Mouse (Mus musculus) lung, postnatal 36 days (tissue): Measurements from ENCODE around the gene Gm20869.
"Not testable (repeated sequence)": the region's sequence is repeated elsewhere in the genome, so short reads cannot be mapped to it uniquely, and the experiment has no call there.

Experiments
- DNase-seq: peaks from one replicate; pipeline ENCODE4 v3.0.0; 2022; ENCODE audit warnings: mixed read lengths

The Gm20869 gene

DNA sequence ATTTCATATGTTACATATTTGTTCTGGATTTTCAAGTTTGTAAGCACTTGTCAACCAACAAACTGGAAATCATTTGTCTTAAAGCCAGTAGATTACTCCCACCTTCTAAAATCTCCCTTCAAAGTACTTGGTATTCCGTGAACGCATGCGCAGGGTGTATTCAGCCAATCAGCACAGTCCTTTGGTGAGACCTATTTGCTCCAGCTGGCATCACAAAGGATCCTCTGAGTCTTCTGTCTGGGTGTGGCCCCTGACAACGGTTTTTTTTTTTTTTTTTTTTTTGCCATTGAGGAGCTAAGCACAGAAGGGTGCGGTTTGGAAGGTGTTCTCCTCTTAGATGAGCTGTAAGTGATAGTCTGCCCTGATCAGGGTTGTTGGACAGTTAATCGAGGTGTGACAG is at the start of gene Gm20869:
Gene Gm20869 (plus strand): TSS at position 301 of the 400 bp plus-strand sequence.
- not testable (repeated sequence) for DNase-seq
